In the genomic region with DNA sequence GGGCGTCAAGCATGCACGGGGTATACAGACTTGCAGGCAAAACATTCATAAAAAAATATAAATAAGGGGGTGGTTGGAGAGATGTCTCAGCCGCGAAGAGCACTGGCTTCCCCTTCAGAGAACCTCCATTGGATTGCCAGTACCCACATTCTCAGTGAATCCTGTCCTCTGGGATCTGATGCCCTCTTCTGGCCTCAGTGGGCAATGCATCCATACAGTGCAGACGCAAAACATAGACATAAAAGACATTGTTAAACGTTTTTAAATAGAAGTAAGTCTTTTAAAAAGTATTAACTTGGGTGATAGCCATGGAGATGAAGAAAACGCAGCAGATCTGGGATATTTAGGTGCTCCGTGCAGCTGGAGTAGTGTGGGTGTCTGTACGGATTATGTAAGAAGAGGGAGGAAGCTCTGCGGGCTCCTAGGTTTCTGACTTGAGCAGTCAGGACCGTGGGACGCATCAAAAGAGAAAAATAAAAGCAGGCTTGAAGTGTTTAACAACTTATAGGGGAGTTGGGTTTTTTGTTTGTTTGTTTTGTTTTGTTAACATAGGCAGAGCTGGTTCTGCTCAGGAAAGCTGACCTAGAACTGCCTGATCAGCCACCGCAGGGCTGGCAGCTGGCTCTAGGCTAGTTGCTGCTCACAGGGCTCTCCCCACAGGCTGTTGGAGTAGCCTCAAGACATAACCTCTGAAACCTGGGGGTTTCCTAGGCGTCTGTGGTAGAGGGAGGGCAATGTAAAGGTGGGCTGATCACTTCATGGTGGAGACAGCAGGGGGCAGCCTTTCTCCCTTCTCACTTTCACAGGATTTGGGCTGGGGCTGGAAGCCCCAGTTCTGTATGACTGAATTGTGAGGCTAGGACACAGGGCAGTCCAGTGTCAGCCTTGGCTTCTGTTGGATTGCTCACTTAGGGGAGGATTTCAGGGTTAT, we compare ENCODE assay signal across 7 mouse cellular contexts. TPM values are rescaled to one million over a fixed set of nuclear protein-coding genes. Genes with fewer than 3 reads are reported as not detected.
A peak's percentile ranks its signal among the peaks of the same experiment; 100 is the strongest.
DNase-seq lines count a peak whose midpoint lies in the region; ATAC-seq and TF ChIP-seq lines count a peak whose summit lies in the region.

No protein-coding gene starts in this region.

- H3K9me3 ChIP-seq in stomach, postnatal 0 days (ENCODE audit: control insufficient read depth, low read length), result no peaks in the 10 kb centered on the region

- no peak for TF ChIP-seq POLR2A in lung, adult 2 months (IDR thresholded peaks at IDR 0.05; ENCODE audit: borderline replicate concordance, extremely low read depth, low read depth, low read length)

- DNase-seq in lung, adult 2 months, result no peak
- DNase-seq in lung, postnatal 10 days, result no peak
- DNase-seq in MEL-GATA-1-ER (ENCODE audit: extremely low read depth, low read depth), result peak; percentile 53
- no peak for DNase-seq in stomach, postnatal 0 days (ENCODE audit: low spot score)
- DNase-seq in cerebellum, postnatal 25 days, result no peak
- DNase-seq in spleen, postnatal 4 days (ENCODE audit: low spot score in 2 of 2), result no peak

- H3K27ac ChIP-seq in stomach, postnatal 0 days (replicated peaks), result no peak overlapping the region

- no peak overlapping the region for H3K4me2 ChIP-seq in stomach, postnatal 0 days (replicated peaks; ENCODE audit: low read depth)

- peak; percentile 48 for TF ChIP-seq CTCF in lung, adult 2 months (IDR thresholded peaks at IDR 0.05; ENCODE audit: insufficient read depth, low read length)
- peak; percentile 66 for TF ChIP-seq CTCF in stomach, postnatal 0 days (IDR thresholded peaks at IDR 0.05; ENCODE audit: low read depth)

- no peak overlapping the region for H3K4me3 ChIP-seq in lung, adult 2 months (replicated peaks; ENCODE audit: extremely low read depth, low read depth, low read length)
- H3K4me3 ChIP-seq in stomach, postnatal 0 days (ENCODE audit: low read depth, low read length), result no peak overlapping the region

- 41% methylated on average over 14 of the region's 14 CpGs for WGBS in lung, adult 2 months
- WGBS in stomach, postnatal 0 days, result 41% methylated on average over 14 of the region's 14 CpGs

- ATAC-seq in hematopoietic stem cell, adult 5-6 weeks (replicated peaks in 1 of 2; ENCODE audit: insufficient read depth in 1 of 2, low FRiP score in 2 of 2, low TSS enrichment in 1 of 2, low read depth in 1 of 2, poor library complexity in 2 of 2, severe bottlenecking in 2 of 2), result peak; percentile 23 to 29; a peak in 2 of 4 replicates
- ATAC-seq in stomach, postnatal 0 days (ENCODE audit: low FRiP score, low TSS enrichment), result no peak

- H3K36me3 ChIP-seq in stomach, postnatal 0 days (ENCODE audit: control insufficient read depth, insufficient read depth, low read length), result no peaks in the 10 kb centered on the region

- no peak overlapping the region for H3K9ac ChIP-seq in stomach, postnatal 0 days (ENCODE audit: low read length)

- H3K4me1 ChIP-seq in lung, adult 2 months (ENCODE audit: control insufficient read depth, insufficient read depth, low read length), result no peaks in the 10 kb centered on the region
- no peaks in the 10 kb centered on the region for H3K4me1 ChIP-seq in stomach, postnatal 0 days (replicated peaks; ENCODE audit: control insufficient read depth, insufficient read depth)

- no peaks in the 10 kb centered on the region for H3K27me3 ChIP-seq in stomach, postnatal 0 days (ENCODE audit: control insufficient read depth, insufficient read depth, low read length)

- TF ChIP-seq EP300 in stomach, postnatal 0 days (optimal IDR thresholded peaks at IDR 0.05), result no peak

RNA-seq across cellular contexts. Expression of a gene that starts 2.5 kb away (rescaled TPM):
- 7.2 and 10.9 TPM in 2 replicates for polyA plus RNA-seq in lung, adult 2 months (2012; rRNA removed)
- total RNA-seq in hematopoietic stem cell, adult 5-6 weeks (2017), result 24.0 and 32.1 TPM in 2 replicates
- 7.9 and 9.0 TPM in 2 replicates for polyA plus RNA-seq in stomach, postnatal 0 days (2015; fragmentation: Nextera tagmentation; extraction: Ambion mirVana)

RNA-seq across cellular contexts. Expression of a gene that starts 46.0 kb away (rescaled TPM):
- 5.9 and 8.1 TPM in 2 replicates for polyA plus RNA-seq in lung, adult 2 months (2012; rRNA removed)
- total RNA-seq in hematopoietic stem cell, adult 5-6 weeks (2017), result 24.5 and 31.0 TPM in 2 replicates
- polyA plus RNA-seq in stomach, postnatal 0 days (2015; fragmentation: Nextera tagmentation; extraction: Ambion mirVana), result 6.8 and 7.5 TPM in 2 replicates
